Mouse (Mus musculus): ENCODE data around the gene Tecpr1. TPM values are rescaled to one million over a fixed set of nuclear protein-coding genes. Genes with fewer than 3 reads are reported as not detected.

Gene Tecpr1
- total RNA-seq, 2 experiments from 2014 or later = 27.1 to 27.3 TPM

DNA sequence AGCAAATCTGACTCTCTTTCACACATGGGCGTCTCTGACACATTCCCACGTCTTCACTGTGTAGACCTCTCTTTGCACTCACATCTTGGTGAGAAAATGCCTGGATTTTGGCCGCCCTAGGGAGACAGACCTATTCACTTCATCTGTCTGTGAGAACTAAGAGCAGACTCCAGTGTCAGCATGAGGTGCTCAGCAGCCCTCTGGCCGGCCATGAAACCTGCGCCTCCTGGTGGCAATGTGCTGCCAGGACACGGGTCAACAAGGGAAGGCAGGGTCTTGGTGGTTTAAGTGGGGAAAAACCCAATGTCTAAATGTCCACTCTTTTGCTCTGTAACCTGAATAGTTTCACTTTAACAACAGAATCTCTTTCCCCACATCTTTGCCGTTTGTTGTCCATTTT, 9.0 kb downstream of the Tecpr1 start:
- peak; percentile 45 to 70 for DNase-seq

DNA sequence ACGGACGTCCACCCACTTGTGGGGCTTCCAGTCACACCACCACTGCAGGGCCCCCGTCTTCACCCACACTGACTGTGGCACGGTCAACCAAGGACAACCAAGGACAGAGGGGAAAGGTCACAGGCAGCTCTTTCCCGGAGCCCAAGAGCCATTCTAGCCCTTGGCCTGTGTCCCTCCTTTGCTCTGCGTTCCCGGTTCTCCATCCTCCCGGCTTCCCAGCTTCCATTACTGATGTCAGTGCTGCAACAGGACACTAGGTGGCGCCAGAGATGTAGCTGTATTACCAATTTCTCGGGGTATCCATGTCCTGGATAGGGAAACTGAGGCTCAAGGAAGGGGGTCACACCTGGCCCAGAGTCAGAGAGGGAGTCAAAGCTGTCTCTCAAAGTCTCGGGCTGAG, 15.9 kb downstream of the Tecpr1 start:
- peak; percentile 26 to 75 for DNase-seq

- no peak for DNase-seq
Measured at GRCm38 (mm10) chr5:144206069-144206468, 17.3 kb downstream of the Tecpr1 start.

- DNase-seq = no peak
Measured at GRCm38 (mm10) chr5:144204911-144205310, 18.5 kb downstream of the Tecpr1 start.

GRCm38 (mm10) chr5:144204303-144204702, 19.1 kb downstream of the Tecpr1 start:
- DNase-seq = no peak

DNA sequence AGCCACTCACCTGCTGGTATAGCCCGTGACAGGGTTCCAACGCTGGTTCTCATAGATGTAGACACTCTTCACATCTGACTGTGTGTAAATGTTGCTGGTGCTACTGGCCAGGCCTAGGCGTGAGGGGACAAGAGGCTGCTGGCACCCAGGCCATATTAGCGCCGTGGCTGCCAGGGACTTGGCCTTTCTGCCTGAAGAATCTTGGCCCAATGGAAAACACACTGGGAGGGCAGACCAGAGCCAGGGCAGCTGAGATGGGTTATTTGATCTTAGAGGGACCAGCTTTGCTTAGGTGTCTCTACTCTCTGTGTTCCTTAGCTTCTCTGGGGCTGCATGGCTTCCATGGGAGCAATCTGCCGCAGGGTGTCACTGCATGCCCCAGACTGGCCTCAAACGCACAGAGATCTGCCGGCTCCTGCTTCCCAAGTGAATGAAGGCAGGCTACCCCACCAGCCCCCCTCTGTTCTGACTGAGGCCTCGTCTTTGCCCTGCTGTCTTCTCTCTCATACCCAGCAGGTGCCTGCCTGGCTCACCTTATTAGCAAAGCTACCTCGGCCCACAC, 19.9 kb downstream of the Tecpr1 start:
- DNase-seq = no peak

DNA sequence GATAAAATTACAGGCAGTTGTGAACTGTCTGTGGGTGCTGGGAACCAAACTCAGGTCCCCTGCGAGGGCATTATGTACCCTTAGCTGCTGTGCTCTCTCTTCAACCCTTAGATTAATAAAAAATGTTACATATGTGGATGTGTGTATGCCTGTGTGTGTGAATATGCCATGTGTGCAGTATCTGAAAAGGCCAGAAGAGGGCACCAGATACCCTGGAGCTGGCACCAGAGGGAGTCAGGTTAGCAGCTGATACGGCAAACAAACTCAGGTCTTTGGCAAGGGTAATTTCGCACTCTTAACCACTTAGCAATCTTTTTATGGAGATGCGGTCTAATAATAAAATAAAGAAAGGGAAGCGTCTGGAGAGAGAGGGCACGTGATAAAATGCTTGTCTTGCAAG, 21.0 kb downstream of the Tecpr1 start:
- no peak for DNase-seq

DNA sequence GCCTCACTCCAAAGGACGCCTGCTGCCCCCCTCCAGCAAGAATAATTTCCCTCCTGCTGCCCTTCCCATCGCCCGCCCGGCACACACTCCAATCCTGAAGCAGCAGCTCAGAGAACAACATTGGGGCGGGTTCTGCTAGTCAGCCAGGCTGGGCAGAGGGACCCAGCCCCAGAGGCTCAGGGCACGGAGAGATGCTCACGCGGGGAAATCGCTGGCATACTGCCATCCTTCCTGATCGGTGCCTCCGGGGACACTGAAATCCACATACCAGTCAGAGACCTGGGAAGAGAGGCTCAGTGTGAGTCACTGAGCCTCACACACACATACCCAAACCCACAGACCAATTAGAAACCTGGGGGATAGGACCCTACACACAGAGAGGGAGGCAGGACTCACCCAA, 22.8 kb downstream of the Tecpr1 start:
- no peak for DNase-seq

DNA sequence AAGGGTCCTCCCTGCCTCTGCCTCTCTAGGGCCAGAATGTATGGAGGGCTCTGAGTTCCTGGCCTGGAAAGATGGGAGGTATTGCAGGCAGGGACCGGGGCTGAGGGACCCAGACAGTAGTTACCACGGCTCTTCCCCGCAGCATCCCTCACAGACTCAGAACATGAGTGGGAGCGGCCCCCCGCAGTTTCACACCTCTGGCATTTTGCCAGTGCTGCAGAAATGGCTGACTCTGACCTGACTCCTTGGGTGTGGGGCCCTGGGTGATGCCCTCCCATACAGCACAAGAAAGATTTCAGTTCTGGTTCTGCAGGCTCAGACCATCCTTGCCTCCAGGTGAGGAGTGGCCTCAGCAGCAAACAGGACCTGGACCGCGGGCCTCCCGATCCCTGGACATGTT, 27.8 kb downstream of the Tecpr1 start:
- DNase-seq = no peak

DNA sequence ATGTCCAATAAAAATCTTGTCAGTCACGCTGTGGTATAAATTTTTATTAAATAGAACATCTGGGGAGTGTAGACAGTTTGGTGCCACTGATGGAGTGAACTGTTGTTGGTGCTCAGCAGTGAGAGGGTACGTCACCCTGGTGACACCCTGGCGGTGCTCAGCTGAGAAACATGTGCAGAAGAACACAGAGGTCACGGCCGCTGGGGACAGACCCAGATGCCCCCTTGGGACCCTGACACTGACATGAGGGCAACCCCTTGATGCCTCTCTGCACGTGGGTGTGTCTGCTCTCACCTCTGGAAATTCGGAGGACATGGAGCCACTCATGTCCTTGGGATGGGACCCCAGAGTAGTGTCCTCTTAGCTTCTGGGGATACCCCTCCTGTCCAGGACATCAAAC, 29.0 kb downstream of the Tecpr1 start:
- DNase-seq = no peak

DNA sequence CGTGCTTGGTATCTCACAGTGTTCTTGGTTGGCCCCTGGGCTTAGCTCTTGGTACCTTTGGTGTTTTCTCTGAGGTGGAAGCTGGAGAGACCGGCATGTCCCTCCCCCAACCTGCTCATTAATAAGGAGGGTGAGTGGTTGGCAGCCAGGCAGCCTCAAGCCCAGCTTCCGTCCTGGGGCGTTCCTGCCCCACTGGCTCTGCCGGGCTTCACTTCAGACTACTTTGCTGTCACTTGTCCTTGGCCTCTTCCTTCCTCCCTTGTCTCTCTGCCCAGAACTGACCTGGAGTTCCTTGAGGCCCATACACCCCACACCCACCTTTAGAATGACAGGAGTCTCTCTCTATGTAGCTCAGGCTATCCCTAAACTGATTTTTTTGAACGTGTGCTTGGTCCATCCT, 30.7 kb downstream of the Tecpr1 start:
- no peak for DNase-seq

GRCm38 (mm10) chr5:144191026-144191425, 32.4 kb downstream of the Tecpr1 start:
- no peak for DNase-seq

- peak in 1 of 2 experiments; percentile 41 for DNase-seq
Measured at GRCm38 (mm10) chr5:144189950-144190583, 33.3 kb downstream of the Tecpr1 start, which contains the start of gene Bhlha15. Gene Bhlha15, plus strand, starts transcription at chr5:144190286.

- no peak for DNase-seq
Measured at GRCm38 (mm10) chr5:144189327-144189726, 34.1 kb downstream of the Tecpr1 start.

DNA sequence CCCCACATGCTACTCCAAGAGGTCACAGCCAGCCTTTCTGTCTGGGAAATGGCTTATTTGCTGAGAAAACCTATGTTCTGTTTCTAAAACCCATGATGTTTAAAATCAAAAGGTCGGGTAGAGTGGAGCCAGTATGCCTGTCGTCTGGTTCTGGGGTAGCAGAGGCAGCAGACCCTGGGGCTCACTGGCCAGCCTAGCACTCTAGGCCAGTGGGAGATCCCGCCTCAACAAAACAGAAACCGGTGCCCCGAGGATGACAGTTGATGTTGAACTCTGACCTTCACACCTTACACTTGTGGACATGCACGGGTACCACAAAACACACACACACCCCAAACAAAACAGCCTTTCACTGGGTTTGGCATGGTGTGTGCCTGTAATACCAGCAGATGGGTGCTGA, 35.0 kb downstream of the Tecpr1 start:
- no peak for DNase-seq

DNA sequence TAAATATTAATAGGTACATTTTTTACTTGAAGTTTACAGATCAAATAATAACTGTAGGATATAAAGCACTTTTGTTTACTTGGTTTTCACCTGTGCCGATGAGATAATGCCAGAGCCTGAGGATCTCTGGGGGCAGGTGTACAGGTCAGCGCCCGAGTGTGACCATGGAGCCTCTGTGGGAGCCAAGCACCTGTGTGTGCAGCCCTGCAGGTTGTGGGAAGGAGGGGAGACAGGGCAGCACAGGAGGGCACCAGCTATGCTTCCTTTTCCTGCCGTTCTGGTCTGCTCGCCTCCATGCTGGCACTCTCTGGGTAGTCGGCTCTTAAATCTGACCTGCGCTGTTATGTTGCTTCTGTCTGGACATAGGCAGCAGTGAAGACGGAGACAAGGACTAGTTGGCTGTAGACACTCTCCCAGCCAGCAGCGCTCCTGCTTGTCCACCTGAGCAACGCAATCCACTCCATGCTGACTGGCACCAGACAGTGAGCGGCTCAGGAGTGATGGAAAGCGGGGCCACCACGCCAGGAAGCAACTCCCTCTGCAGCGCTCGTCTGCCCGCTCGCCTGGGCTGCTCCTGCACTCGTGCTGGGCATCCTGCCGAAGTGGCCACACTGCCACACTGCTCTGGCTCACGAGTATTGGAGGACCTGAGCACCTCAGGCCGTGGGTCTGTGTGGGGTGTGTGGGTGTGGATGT, 38.9 kb downstream of the Tecpr1 start:
- no peak for DNase-seq

- no peak for DNase-seq
Measured at GRCm38 (mm10) chr5:144183647-144184335, 39.6 kb downstream of the Tecpr1 start.

DNA sequence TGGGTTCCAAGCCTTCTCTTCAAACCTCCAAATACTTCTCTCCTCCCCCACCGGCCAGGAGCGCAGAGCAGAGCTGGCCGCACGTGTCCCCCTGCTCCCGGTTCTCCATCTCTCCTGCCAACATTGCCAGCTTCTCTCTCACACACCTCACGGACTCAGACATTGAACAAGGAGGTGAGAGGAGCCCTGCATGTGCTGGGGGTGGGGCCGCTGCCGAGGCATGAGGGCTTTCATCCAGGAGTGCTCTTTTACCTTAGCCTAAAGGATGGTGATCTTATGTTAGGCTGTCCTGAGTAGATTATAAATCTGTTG, 40.2 kb downstream of the Tecpr1 start:
- DNase-seq = no peak

DNA sequence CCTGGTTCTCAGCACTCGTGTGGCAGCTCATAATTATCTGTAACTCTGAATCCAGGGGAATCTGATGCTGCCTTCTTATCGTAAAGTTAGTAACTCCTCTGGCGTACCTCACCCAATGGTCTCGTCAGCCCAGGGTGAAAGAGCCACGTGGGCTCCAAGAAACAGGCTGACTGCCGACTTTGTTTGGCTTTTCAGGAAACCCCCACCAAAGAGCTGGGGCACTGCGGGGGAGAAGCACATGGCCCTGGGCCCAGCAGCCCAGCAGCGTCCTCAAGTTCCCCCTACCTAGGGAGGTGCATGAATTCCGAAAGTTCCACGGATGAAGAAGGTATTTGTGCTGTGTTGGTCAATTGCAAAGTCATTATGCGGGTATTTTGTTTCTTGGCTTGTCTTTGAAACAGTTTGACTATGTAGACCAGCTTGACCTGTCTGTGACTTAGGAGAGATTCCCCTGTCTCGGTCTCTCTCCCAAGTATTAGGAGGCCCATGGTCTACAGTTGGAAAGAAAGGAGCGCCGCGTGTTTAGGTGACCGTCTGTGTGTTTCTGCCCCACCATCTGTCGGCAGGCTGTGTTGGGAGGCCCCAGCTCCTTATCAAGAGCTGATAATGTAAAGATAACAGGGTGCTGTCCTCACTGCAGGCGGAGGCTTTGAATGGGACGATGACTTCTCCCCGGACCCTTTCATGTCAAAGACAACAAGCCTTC, 40.7 kb downstream of the Tecpr1 start:
- no peak for DNase-seq

DNA sequence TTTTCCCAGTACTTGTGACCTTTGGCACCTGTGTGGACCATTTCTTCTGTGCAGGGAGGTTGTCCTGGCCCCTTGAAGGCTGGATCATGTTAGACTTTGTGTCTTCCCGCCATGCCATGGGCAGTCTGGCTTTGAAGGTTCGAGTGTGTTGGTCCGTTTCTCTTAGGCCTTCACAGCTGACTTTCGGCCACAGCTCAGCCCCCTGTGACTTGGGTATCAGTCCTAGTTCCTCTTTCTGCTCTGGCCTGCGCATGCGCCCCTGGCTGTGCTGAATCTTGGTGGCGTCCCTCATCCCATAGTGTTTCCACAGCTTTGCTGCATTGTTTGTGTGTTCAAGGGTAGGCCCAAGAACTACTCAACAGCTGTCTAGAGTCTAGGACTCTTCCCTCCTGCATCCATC, 42.2 kb downstream of the Tecpr1 start:
- peak in 1 of 2 experiments; percentile 42 for DNase-seq

- DNase-seq = no peak
Measured at GRCm38 (mm10) chr5:144178216-144178615, 45.2 kb downstream of the Tecpr1 start.

GRCm38 (mm10) chr5:144173648-144174047, 49.8 kb downstream of the Tecpr1 start:
- no peak for DNase-seq

Measured in heart, adult 18-20 months (tissue).